Mouse (Mus musculus) kidney, embryonic 16.5 days (tissue): Measurements from ENCODE around the gene Slc38a6. TPM values are rescaled to one million over a fixed set of nuclear protein-coding genes. Genes with fewer than 3 reads are reported as not detected.
A peak's percentile ranks its signal among the peaks of the same experiment; 100 is the strongest.

Experiments used
- ATAC-seq: fragments of 200-750 bp; cut with Nextera tagmentation; 2 replicates; pipeline ENCODE4 v1.8.0; 2017; ENCODE audit warnings: moderate TSS enrichment; ENCODE audit not compliant: low FRiP score, low TSS enrichment
- H3K27ac ChIP-seq: fragments of 300-500 bp; sonication (generic); 2 replicates; pipeline ENCODE4 v1.5.1; 2014; ENCODE audit warnings: low read length
- H3K27me3 ChIP-seq: fragments of 300-500 bp; sonication (generic); 2 replicates; pipeline ENCODE4 v1.6.1; 2014; ENCODE audit warnings: low read length, control low read depth, mixed read lengths; ENCODE audit not compliant: insufficient read depth
- H3K36me3 ChIP-seq: fragments of 300-500 bp; sonication (generic); 2 replicates; pipeline ENCODE4 v1.6.1; 2014; ENCODE audit warnings: low read length, control low read depth, mixed read lengths; ENCODE audit not compliant: insufficient read depth
- H3K4me1 ChIP-seq: fragments of 300-500 bp; sonication (generic); 2 replicates; pipeline ENCODE4 v1.6.1; 2014; ENCODE audit warnings: low read length, control low read depth, mixed read lengths; ENCODE audit not compliant: insufficient read depth
- H3K4me2 ChIP-seq: fragments of 300-500 bp; sonication (generic); replicated peaks from 2 replicates; pipeline ENCODE4 v1.6.1; 2014; ENCODE audit warnings: low read depth, low read length
- H3K4me3 ChIP-seq: fragments of 300-500 bp; sonication (generic); 2 replicates; pipeline ENCODE4 v1.5.1; 2014; ENCODE audit warnings: mild to moderate bottlenecking, low read length
- H3K9ac ChIP-seq: fragments of 300-500 bp; sonication (generic); replicated peaks from 2 replicates; pipeline ENCODE4 v1.6.1; 2014; ENCODE audit warnings: low read length
- H3K9me3 ChIP-seq: fragments of 300-500 bp; sonication (generic); 2 replicates; pipeline ENCODE4 v1.6.1; 2016; ENCODE audit warnings: low read length, control low read depth
- WGBS: fragments of 180-500 bp; shearing (Covaris S2); extraction: QIAGEN DNeasy Blood & Tissue Kit; methylation state at CpG from one replicate; pipeline ENCODE4 v1.1.7; 2014; 5-methylcytosine and 5-hydroxymethylcytosine counted together
- polyA plus RNA-seq: library from polyadenylated mRNA; unstranded; fragments of >200 nt; fragmentation: Nextera tagmentation; extraction: Ambion mirVana; gene quantifications from 2 replicates; pipeline ENCODE4 v1.2.1, GENCODE M21; 2015

The Slc38a6 gene
- polyA plus RNA-seq, 1 experiment from 2014 or later = 6.0 TPM

GRCm38 (mm10) chr12:73308711-73309110, 22.1 kb downstream of the Slc38a6 start:
- no peaks in the 10 kb centered on the region for H3K27me3 ChIP-seq
- no peak overlapping the region for H3K4me3 ChIP-seq
- H3K4me1 ChIP-seq = no peaks in the 10 kb centered on the region
- no peaks in the 10 kb centered on the region for H3K9me3 ChIP-seq
- no peak overlapping the region for H3K9ac ChIP-seq
- H3K36me3 ChIP-seq = no peaks in the 10 kb centered on the region; the same call in 1 of the 2 replicates
- no peak for ATAC-seq
- 68% methylated on average over 2 of the region's 2 CpGs for WGBS
- no peak overlapping the region for H3K4me2 ChIP-seq
- no peak overlapping the region for H3K27ac ChIP-seq

GRCm38 (mm10) chr12:73317706-73318686, 31.4 kb downstream of the Slc38a6 start:
- ATAC-seq = no peak
- no peak overlapping the region for H3K4me3 ChIP-seq

DNA sequence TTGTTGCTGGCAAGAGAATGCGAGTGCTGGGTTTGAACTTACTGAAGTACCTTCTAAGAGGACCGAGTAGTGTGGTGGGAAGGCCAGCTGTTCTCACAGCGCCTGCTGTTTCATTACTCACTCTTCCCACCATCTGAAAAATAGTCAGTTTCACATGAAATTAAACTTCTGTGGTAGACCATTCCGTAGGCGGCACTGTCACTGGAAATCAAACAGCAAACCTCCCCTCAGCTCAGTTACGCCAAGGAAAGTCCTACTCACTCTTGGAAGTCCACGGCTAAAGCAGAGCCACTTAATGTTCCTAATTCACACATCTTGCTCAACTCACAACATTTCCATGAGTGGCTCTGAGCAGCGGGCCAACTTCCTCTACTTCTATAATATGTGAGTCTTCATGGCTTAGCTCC, 37.6 kb downstream of the Slc38a6 start:
- H3K27me3 ChIP-seq = no peaks in the 10 kb centered on the region
- H3K4me1 ChIP-seq = 0 out of 2 replicates have a peak, but pooled peaks cover 5% of the 10 kb centered on the region
- WGBS = 85% methylated on average over 8 of the region's 8 CpGs
- ATAC-seq = no peak
- no peak overlapping the region for H3K9ac ChIP-seq
- no peak overlapping the region for H3K4me2 ChIP-seq
- H3K27ac ChIP-seq = no peak overlapping the region
- H3K9me3 ChIP-seq = no peaks in the 10 kb centered on the region
- H3K4me3 ChIP-seq = no peak overlapping the region
- no peaks in the 10 kb centered on the region for H3K36me3 ChIP-seq

More at GRCm38 (mm10) chr12:73317706-73318686, 31.4 kb downstream of the Slc38a6 start:
- no peaks in the 10 kb centered on the region for H3K9me3 ChIP-seq
- H3K4me2 ChIP-seq = no peak overlapping the region
- no peak overlapping the region for H3K27ac ChIP-seq
- no peak overlapping the region for H3K9ac ChIP-seq
- H3K27me3 ChIP-seq = no peaks in the 10 kb centered on the region
- WGBS = 90% methylated on average over 7 of the region's 7 CpGs
- peaks cover 6% of the 10 kb centered on the region for H3K36me3 ChIP-seq
- no peaks in the 10 kb centered on the region for H3K4me1 ChIP-seq

GRCm38 (mm10) chr12:73324742-73325141, 38.2 kb downstream of the Slc38a6 start:
- ATAC-seq = peak; percentile 71; the same call in 1 of the 2 replicates
- Histone ChIP-seq H3K27ac (no peak overlapping the region), H3K9ac (no peak overlapping the region), H3K4me2 (no peak overlapping the region), H3K4me3 (no peak overlapping the region), H3K27me3 (no peaks in the 10 kb centered on the region), H3K36me3 (no peaks in the 10 kb centered on the region), H3K9me3 (no peaks in the 10 kb centered on the region), H3K4me1 (0 out of 2 replicates have a peak, but pooled peaks cover 5% of the 10 kb centered on the region)
- WGBS = 73% methylated on average over 1 of the region's 1 CpGs

DNA sequence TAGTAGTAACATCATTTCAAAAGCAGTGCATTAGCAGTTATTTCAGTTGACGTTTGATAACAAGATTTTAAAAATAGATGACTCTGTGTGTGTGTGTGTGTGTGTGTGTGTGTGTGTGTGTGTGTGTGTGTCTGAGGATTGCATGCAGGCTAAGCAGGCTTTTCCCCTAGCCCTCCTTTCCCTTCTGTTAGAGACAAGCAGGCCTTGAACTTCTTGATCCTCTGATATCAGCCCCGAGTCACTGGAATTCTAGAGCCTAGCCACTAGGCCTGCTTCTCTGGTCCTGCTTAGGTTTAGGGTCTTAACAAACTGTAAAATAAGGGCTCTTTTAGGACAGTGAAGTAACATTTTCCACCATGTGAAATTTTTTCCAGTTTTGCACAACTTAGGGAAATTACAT, 38.6 kb downstream of the Slc38a6 start:
- 62% methylated on average over 2 of the region's 2 CpGs for WGBS

GRCm38 (mm10) chr12:73325617-73326016, 39.0 kb downstream of the Slc38a6 start:
- H3K4me1 ChIP-seq = 0 out of 2 replicates have a peak, but pooled peaks cover 5% of the 10 kb centered on the region
- no peak for ATAC-seq
- WGBS = 28% methylated on average over 4 of the region's 4 CpGs

More for the DNA sequence above, 38.6 kb downstream of the Slc38a6 start:
- Histone ChIP-seq H3K9me3 (no peaks in the 10 kb centered on the region), H3K27ac (no peak overlapping the region), H3K4me2 (no peak overlapping the region), H3K4me3 (no peak overlapping the region), H3K36me3 (no peaks in the 10 kb centered on the region), H3K4me1 (0 out of 2 replicates have a peak, but pooled peaks cover 5% of the 10 kb centered on the region), H3K9ac (no peak overlapping the region), H3K27me3 (no peaks in the 10 kb centered on the region)
- no peak for ATAC-seq

GRCm38 (mm10) chr12:73327381-73327780, 40.8 kb downstream of the Slc38a6 start:
- 69% methylated on average over 3 of the region's 3 CpGs for WGBS
- Histone ChIP-seq H3K9me3 (no peaks in the 10 kb centered on the region), H3K4me3 (no peak overlapping the region), H3K9ac (no peak overlapping the region), H3K27ac (no peak overlapping the region), H3K27me3 (no peaks in the 10 kb centered on the region), H3K4me1 (0 out of 2 replicates have a peak, but pooled peaks cover 5% of the 10 kb centered on the region), H3K4me2 (no peak overlapping the region), H3K36me3 (no peaks in the 10 kb centered on the region)
- ATAC-seq = no peak

More at GRCm38 (mm10) chr12:73325617-73326016, 39.0 kb downstream of the Slc38a6 start:
- Histone ChIP-seq H3K9ac (no peak overlapping the region), H3K36me3 (no peaks in the 10 kb centered on the region), H3K9me3 (no peaks in the 10 kb centered on the region), H3K4me3 (no peak overlapping the region), H3K27ac (no peak overlapping the region), H3K27me3 (no peaks in the 10 kb centered on the region), H3K4me2 (no peak overlapping the region)

GRCm38 (mm10) chr12:73328448-73329167, 42.0 kb downstream of the Slc38a6 start:
- 81% methylated on average over 4 of the region's 4 CpGs for WGBS
- Histone ChIP-seq H3K9ac (no peak overlapping the region), H3K4me3 (no peak overlapping the region), H3K4me2 (no peak overlapping the region), H3K4me1 (0 out of 2 replicates have a peak, but pooled peaks cover 5% of the 10 kb centered on the region), H3K27me3 (no peaks in the 10 kb centered on the region), H3K27ac (no peak overlapping the region), H3K9me3 (no peaks in the 10 kb centered on the region), H3K36me3 (no peaks in the 10 kb centered on the region)
- ATAC-seq = no peak

GRCm38 (mm10) chr12:73330236-73330635, 43.7 kb downstream of the Slc38a6 start:
- Histone ChIP-seq H3K4me3 (no peak overlapping the region), H3K27ac (no peak overlapping the region), H3K4me1 (0 out of 2 replicates have a peak, but pooled peaks cover 5% of the 10 kb centered on the region), H3K9ac (no peak overlapping the region), H3K4me2 (no peak overlapping the region), H3K27me3 (no peaks in the 10 kb centered on the region), H3K36me3 (no peaks in the 10 kb centered on the region), H3K9me3 (no peaks in the 10 kb centered on the region)
- WGBS = 82% methylated on average over 7 of the region's 7 CpGs
- ATAC-seq = no peak
